ENCODE assay signal across 9 mouse cellular contexts in genomic region chr12:80230111-80230700, GRCm38 (mm10). TPM values are rescaled to one million over a fixed set of nuclear protein-coding genes. Genes with fewer than 3 reads are reported as not detected.
DNase-seq lines count a peak whose midpoint lies in the region; ATAC-seq and TF ChIP-seq lines count a peak whose summit lies in the region.
"Had no signal": no experiment of that assay in that cellular context is flagged by ENCODE, and none has a peak within 500 bp of the region (broad histone marks: within the 10 kb centered on the region; RNA-seq: fewer than 3 reads in every experiment).

No protein-coding gene starts in this region.

- H3K27ac ChIP-seq in forebrain, embryonic 10.5 days, result peak overlapping the region; percentile 83
- peak overlapping the region; percentile 95 for H3K27ac ChIP-seq in heart, embryonic 14.5 days (replicated peaks in 1 of 2; ENCODE audit: control insufficient read depth in 1 of 2, insufficient read depth in 1 of 2, low read depth in 2 of 2, low read length in 2 of 2)
- H3K27ac ChIP-seq in kidney, postnatal 0 days, result peak overlapping the region; percentile 88
- no peak overlapping the region; the same call in 1 of the 2 replicates for H3K27ac ChIP-seq in liver, embryonic 14.5 days
- H3K27ac ChIP-seq in neural tube, embryonic 13.5 days (replicated peaks), result peak overlapping the region; percentile 74

- no peak for TF ChIP-seq EP300 in liver, embryonic 14.5 days (IDR thresholded peaks at IDR 0.05; ENCODE audit: low read depth)

- peaks cover 14% of the 10 kb centered on the region; the same call in 1 of the 2 replicates for H3K9me3 ChIP-seq in forebrain, embryonic 10.5 days
- no peaks in the 10 kb centered on the region for H3K9me3 ChIP-seq in heart, embryonic 14.5 days (ENCODE audit: control insufficient read depth, low read length)
- no peaks in the 10 kb centered on the region for H3K9me3 ChIP-seq in kidney, postnatal 0 days (replicated peaks; ENCODE audit: low read length)
- no peaks in the 10 kb centered on the region for H3K9me3 ChIP-seq in liver, embryonic 14.5 days (ENCODE audit: control insufficient read depth, low read length)
- H3K9me3 ChIP-seq in neural tube, embryonic 13.5 days, result no peaks in the 10 kb centered on the region

- peak; percentile 31; the same call in 1 of the 2 replicates for TF ChIP-seq CTCF in kidney, postnatal 0 days (IDR thresholded peaks at IDR 0.05; ENCODE audit: low read depth)
- peak; percentile 32; the same call in 1 of the 2 replicates for TF ChIP-seq CTCF in liver, embryonic 14.5 days (IDR thresholded peaks at IDR 0.05; ENCODE audit: low read depth)

- H3K4me3 ChIP-seq in forebrain, embryonic 10.5 days, result peak overlapping the region; percentile 7; the same call in 1 of the 2 replicates
- H3K4me3 ChIP-seq in heart, embryonic 14.5 days (ENCODE audit: control insufficient read depth in 1 of 2, insufficient read depth in 1 of 2, low read depth in 1 of 2, low read length in 2 of 2), result no peak overlapping the region
- no peak overlapping the region for H3K4me3 ChIP-seq in kidney, postnatal 0 days (replicated peaks; ENCODE audit: low read depth, low read length)
- no peak overlapping the region for H3K4me3 ChIP-seq in liver, embryonic 14.5 days (ENCODE audit: insufficient read depth in 1 of 2, low read depth in 2 of 2, low read length in 2 of 2)
- H3K4me3 ChIP-seq in neural tube, embryonic 13.5 days, result no peak overlapping the region

- peaks cover 54% of the 10 kb centered on the region for H3K4me1 ChIP-seq in forebrain, embryonic 10.5 days
- peaks cover 64 to 75% of the 10 kb centered on the region in 2 experiments for H3K4me1 ChIP-seq in heart, embryonic 14.5 days (ENCODE audit: control insufficient read depth in 2 of 2, insufficient read depth in 2 of 2, low read length in 2 of 2)
- peaks cover 40% of the 10 kb centered on the region for H3K4me1 ChIP-seq in kidney, postnatal 0 days (replicated peaks; ENCODE audit: insufficient read depth, low read length)
- H3K4me1 ChIP-seq in liver, embryonic 14.5 days (replicated peaks; ENCODE audit: control insufficient read depth in 2 of 2, insufficient read depth in 2 of 2, low read length in 1 of 2), result peaks cover 3 to 32% of the 10 kb centered on the region in 2 experiments; a peak in 3 of 4 replicates
- peaks cover 45% of the 10 kb centered on the region for H3K4me1 ChIP-seq in neural tube, embryonic 13.5 days (replicated peaks)

- H3K9ac ChIP-seq in heart, embryonic 14.5 days (ENCODE audit: low read length), result peak overlapping the region; percentile 32
- no peak overlapping the region for H3K9ac ChIP-seq in kidney, postnatal 0 days (ENCODE audit: low read depth, low read length)
- H3K9ac ChIP-seq in liver, embryonic 14.5 days (replicated peaks), result no peak overlapping the region; the same call in 1 of the 2 replicates
- 0 out of 2 replicates have a peak overlapping the region, but pooled peaks have one; percentile 9 for H3K9ac ChIP-seq in neural tube, embryonic 13.5 days

- H3K36me3 ChIP-seq in forebrain, embryonic 10.5 days (replicated peaks), result peaks cover 26% of the 10 kb centered on the region
- H3K36me3 ChIP-seq in heart, embryonic 14.5 days (ENCODE audit: control insufficient read depth, insufficient read depth, low read length), result peaks cover 10% of the 10 kb centered on the region; the same call in 1 of the 2 replicates
- H3K36me3 ChIP-seq in kidney, postnatal 0 days (ENCODE audit: insufficient read depth, low read length), result no peaks in the 10 kb centered on the region
- H3K36me3 ChIP-seq in liver, embryonic 14.5 days (replicated peaks; ENCODE audit: control insufficient read depth, insufficient read depth, low read depth), result no peaks in the 10 kb centered on the region
- 0 out of 2 replicates have a peak, but pooled peaks cover 5% of the 10 kb centered on the region for H3K36me3 ChIP-seq in neural tube, embryonic 13.5 days

- peak; percentile 18 to 22 for DNase-seq in spleen, adult 18-20 months
- DNase-seq in spleen, postnatal 14 days (ENCODE audit: low spot score in 2 of 2), result no peak
- peak; percentile 45 for DNase-seq in forebrain, embryonic 10.5 days (ENCODE audit: extremely low spot score, low spot score)
- peak; percentile 93 for DNase-seq in kidney, postnatal 0 days (ENCODE audit: low spot score)
- peak in 2 of 3 experiments; percentile 22 to 24 for DNase-seq in liver, embryonic 14.5 days (ENCODE audit: low read depth in 3 of 3, low spot score in 3 of 3)
- DNase-seq in yolk sac, embryonic 10.5 days (ENCODE audit: low spot score), result peak; percentile 87

- WGBS in forebrain, embryonic 10.5 days, result 9% methylated on average over 10 of the region's 10 CpGs
- 1% methylated on average over 10 of the region's 10 CpGs for WGBS in heart, embryonic 14.5 days
- WGBS in kidney, postnatal 0 days, result 3% methylated on average over 10 of the region's 10 CpGs
- 8% methylated on average over 10 of the region's 10 CpGs for WGBS in liver, embryonic 14.5 days (ENCODE audit: insufficient replicate concordance)
- 4% methylated on average over 10 of the region's 10 CpGs for WGBS in neural tube, embryonic 13.5 days

- peak overlapping the region; percentile 45 for H3K4me2 ChIP-seq in heart, embryonic 14.5 days (ENCODE audit: low read length)
- H3K4me2 ChIP-seq in kidney, postnatal 0 days (ENCODE audit: low read length), result peak overlapping the region; percentile 23; the same call in 1 of the 2 replicates
- H3K4me2 ChIP-seq in liver, embryonic 14.5 days (ENCODE audit: low read depth), result peak overlapping the region; percentile 15; the same call in 1 of the 2 replicates
- H3K4me2 ChIP-seq in neural tube, embryonic 13.5 days, result peak overlapping the region; percentile 13; the same call in 1 of the 2 replicates

- ATAC-seq in heart, embryonic 14.5 days (ENCODE audit: insufficient number of reproducible peaks, insufficient read depth, low FRiP score, low read depth), result peak; percentile 79
- ATAC-seq in kidney, postnatal 0 days (replicated peaks; ENCODE audit: low FRiP score, low read depth), result peak; percentile 84
- ATAC-seq in liver, embryonic 14.5 days (ENCODE audit: insufficient read depth), result peak; percentile 66
- ATAC-seq in neural tube, embryonic 13.5 days (ENCODE audit: low read depth), result 0 out of 2 replicates have a peak, but pooled peaks have one; percentile 34

- H3K27me3 ChIP-seq in forebrain, embryonic 10.5 days (ENCODE audit: poor library complexity, severe bottlenecking), result no peaks in the 10 kb centered on the region
- no peaks in the 10 kb centered on the region for H3K27me3 ChIP-seq in heart, embryonic 14.5 days (ENCODE audit: control insufficient read depth, insufficient read depth, low read length)
- H3K27me3 ChIP-seq in kidney, postnatal 0 days (ENCODE audit: insufficient read depth, low read length), result no peaks in the 10 kb centered on the region
- H3K27me3 ChIP-seq in liver, embryonic 14.5 days (ENCODE audit: control insufficient read depth, insufficient read depth, low read length), result no peaks in the 10 kb centered on the region
- H3K27me3 ChIP-seq in neural tube, embryonic 13.5 days, result no peaks in the 10 kb centered on the region
- H3K27me3 ChIP-seq: CH12.LX had no signal

RNA-seq across cellular contexts. Expression of gene Actn1, which starts 30.0 kb away (rescaled TPM):
- 27.8 and 29.2 TPM in 2 replicates for polyA plus RNA-seq in forebrain, embryonic 10.5 days (2016; fragmentation: Nextera tagmentation; extraction: Ambion mirVana)
- 38.7 and 42.7 TPM in 2 replicates for polyA plus RNA-seq in heart, embryonic 14.5 days (2014; fragmentation: Nextera tagmentation; extraction: Ambion mirVana)
- 32.5 and 37.1 TPM in 2 replicates for polyA plus RNA-seq in kidney, postnatal 0 days (2015; fragmentation: Nextera tagmentation; extraction: Ambion mirVana)
- 9.8 and 14.0 TPM in 2 replicates for polyA plus RNA-seq in liver, embryonic 14.5 days (2012; rRNA removed)
- polyA plus RNA-seq in liver, embryonic 14.5 days (2014; fragmentation: Nextera tagmentation; extraction: Ambion mirVana), result 5.6 and 6.9 TPM in 2 replicates
- polyA plus RNA-seq in neural tube, embryonic 13.5 days (2015; fragmentation: Nextera tagmentation; extraction: Ambion mirVana), result 8.8 and 10.2 TPM in 2 replicates

Comparison
In these comparisons a context has a peak if more than half of its experiments do, and no peak if none do; other contexts are left out.
1. DNase-seq: peak in spleen, adult 18-20 months (2 of 2), forebrain, embryonic 10.5 days (single experiment), kidney, postnatal 0 days (single experiment), liver, embryonic 14.5 days (2 of 3) and yolk sac, embryonic 10.5 days (single experiment); none in spleen, postnatal 14 days (0 of 2).
2. ATAC-seq: peak in every context shown above with its lines; median percentile 84 in kidney, postnatal 0 days; 79 in heart, embryonic 14.5 days; 66 in liver, embryonic 14.5 days; 34 in neural tube, embryonic 13.5 days.
3. H3K9ac ChIP-seq: peak in heart, embryonic 14.5 days (single experiment) and neural tube, embryonic 13.5 days (single experiment); none in kidney, postnatal 0 days (single experiment) and liver, embryonic 14.5 days (single experiment).
4. Peak in every context shown above with its lines, with median percentiles within 50 percentile points of each other: H3K4me2 ChIP-seq.